Mouse (Mus musculus) midbrain, embryonic 14.5 days (tissue): ENCODE results near the gene Rilpl1. TPM values are rescaled to one million over a fixed set of nuclear protein-coding genes. Genes with fewer than 3 reads are reported as not detected.
A peak's percentile ranks its signal among the peaks of the same experiment; 100 is the strongest.

Experiments
- ATAC-seq: fragments of 200-750 bp; cut with Nextera tagmentation; 2 replicates; pipeline ENCODE4 v1.8.0; 2017; ENCODE audit warnings: moderate number of reproducible peaks, moderate library complexity; ENCODE audit not compliant: low FRiP score, low TSS enrichment
- DNase-seq: peaks from one replicate; pipeline ENCODE4 v3.0.0-alpha.2; 2015
- H3K27ac ChIP-seq: fragments of 300-500 bp; sonication (generic); replicated peaks from 2 replicates; pipeline ENCODE4 v1.5.1; 2014; ENCODE audit warnings: mild to moderate bottlenecking, low read depth, low read length, moderate library complexity
- H3K27me3 ChIP-seq: fragments of 300-500 bp; sonication (generic); 2 replicates; pipeline ENCODE4 v1.6.1; 2014; ENCODE audit warnings: low read length, control low read depth, mixed read lengths; ENCODE audit not compliant: control insufficient read depth, insufficient read depth
- H3K36me3 ChIP-seq: fragments of 300-500 bp; sonication (generic); 2 replicates; pipeline ENCODE4 v1.6.1; 2014; ENCODE audit warnings: low read length, control low read depth; ENCODE audit not compliant: control insufficient read depth, insufficient read depth
- H3K4me1 ChIP-seq: fragments of 300-500 bp; sonication (generic); 2 replicates; pipeline ENCODE4 v1.6.1; 2014; ENCODE audit warnings: mild to moderate bottlenecking, antibody characterized with exemption, low read length, control low read depth; ENCODE audit not compliant: control insufficient read depth, insufficient read depth
- H3K4me2 ChIP-seq: fragments of 300-500 bp; sonication (generic); 2 replicates; pipeline ENCODE4 v1.6.1; 2014; ENCODE audit warnings: mild to moderate bottlenecking, low read length, moderate library complexity
- H3K4me3 ChIP-seq: fragments of 300-500 bp; sonication (generic); replicated peaks from 2 replicates; pipeline ENCODE4 v1.5.1; 2014; ENCODE audit warnings: low read depth, low read length
- H3K9ac ChIP-seq: fragments of 300-500 bp; sonication (generic); replicated peaks from 2 replicates; pipeline ENCODE4 v1.6.1; 2014; ENCODE audit warnings: mild to moderate bottlenecking, low read length, moderate library complexity
- H3K9me3 ChIP-seq: fragments of 300-500 bp; sonication (generic); 2 replicates; pipeline ENCODE4 v1.6.1; 2016; ENCODE audit warnings: low read length, control low read depth, mixed read lengths; ENCODE audit not compliant: control insufficient read depth
- WGBS: fragments of 180-500 bp; shearing (Covaris S2); extraction: QIAGEN DNeasy Blood & Tissue Kit; methylation state at CpG from one replicate; pipeline ENCODE4 v1.1.7; 2014; 5-methylcytosine and 5-hydroxymethylcytosine counted together
- polyA plus RNA-seq: library from polyadenylated mRNA; unstranded; fragments of >200 nt; fragmentation: Nextera tagmentation; extraction: Ambion mirVana; gene quantifications from 2 replicates; pipeline ENCODE4 v1.2.1, GENCODE M21; 2014

Gene Rilpl1
- polyA plus RNA-seq, 1 experiment from 2014 or later = 9.9 TPM

GRCm38 (mm10) chr5:124491732-124492131, 39.5 kb downstream of the Rilpl1 start:
- H3K9me3 ChIP-seq = no peaks in the 10 kb centered on the region
- 96% methylated on average over 4 of the region's 4 CpGs for WGBS
- H3K27ac ChIP-seq = no peak overlapping the region
- H3K27me3 ChIP-seq = no peaks in the 10 kb centered on the region
- DNase-seq (no peak), ATAC-seq (no peak)
- no peak overlapping the region for H3K4me3 ChIP-seq
- no peak overlapping the region for H3K4me2 ChIP-seq
- H3K9ac ChIP-seq = no peak overlapping the region
- peaks cover 42% of the 10 kb centered on the region for H3K36me3 ChIP-seq
- H3K4me1 ChIP-seq = no peaks in the 10 kb centered on the region

- Histone ChIP-seq H3K9me3 (no peaks in the 10 kb centered on the region), H3K9ac (no peak overlapping the region), H3K4me3 (no peak overlapping the region), H3K27me3 (no peaks in the 10 kb centered on the region), H3K4me1 (peaks cover 8% of the 10 kb centered on the region; the same call in 1 of the 2 replicates), H3K36me3 (peaks cover 34% of the 10 kb centered on the region), H3K27ac (no peak overlapping the region), H3K4me2 (no peak overlapping the region)
- 95% methylated on average over 3 of the region's 3 CpGs for WGBS
- ATAC-seq (no peak), DNase-seq (no peak)
These were observed 42.3 kb downstream of the Rilpl1 start for GRCm38 (mm10) chr5:124488885-124489284.

- Histone ChIP-seq H3K9me3 (no peaks in the 10 kb centered on the region), H3K4me3 (no peak overlapping the region), H3K4me2 (no peak overlapping the region), H3K27me3 (no peaks in the 10 kb centered on the region), H3K36me3 (peaks cover 5% of the 10 kb centered on the region; the same call in 1 of the 2 replicates), H3K4me1 (peaks cover 8% of the 10 kb centered on the region; the same call in 1 of the 2 replicates), H3K9ac (no peak overlapping the region), H3K27ac (no peak overlapping the region)
- 89% methylated on average over 5 of the region's 5 CpGs for WGBS
- no peak for ATAC-seq
- DNase-seq = no peak
These were observed 45.5 kb downstream of the Rilpl1 start for GRCm38 (mm10) chr5:124485654-124486053.

- H3K36me3 ChIP-seq = no peaks in the 10 kb centered on the region
- no peaks in the 10 kb centered on the region for H3K27me3 ChIP-seq
- H3K27ac ChIP-seq = peak overlapping the region; percentile 98
- peak overlapping the region; percentile 63 for H3K4me2 ChIP-seq
- peak; percentile 54; the same call in 1 of the 2 replicates for ATAC-seq
- H3K4me1 ChIP-seq = peaks cover 9% of the 10 kb centered on the region
- DNase-seq = no peak
- peak overlapping the region; percentile 85 for H3K9ac ChIP-seq
- H3K4me3 ChIP-seq = peak overlapping the region; percentile 64
- no peaks in the 10 kb centered on the region for H3K9me3 ChIP-seq
- WGBS = 8% methylated on average over 15 of the region's 15 CpGs
These were observed 47.4 kb downstream of the Rilpl1 start for GRCm38 (mm10) chr5:124483655-124484396.

- Histone ChIP-seq H3K4me2 (peak within 1 kb of the TSS; percentile 63), H3K36me3 (no peaks in the 10 kb centered on the region), H3K27ac (peak within 1 kb of the TSS; percentile 98), H3K4me3 (peak within 1 kb of the TSS; percentile 64), H3K9me3 (no peaks in the 10 kb centered on the region), H3K4me1 (peaks cover 13% of the 10 kb centered on the region), H3K9ac (peak within 1 kb of the TSS; percentile 85), H3K27me3 (no peaks in the 10 kb centered on the region)
- ATAC-seq (peak; percentile 94), DNase-seq (peak; percentile 93)
- under 1% methylated on average over 48 of the region's 48 CpGs for WGBS
These were observed 48.1 kb downstream of the Rilpl1 start, which contains the start of gene Snrnp35 for GRCm38 (mm10) chr5:124482966-124483654. Gene Snrnp35, plus strand, starts transcription at chr5:124483134.

GRCm38 (mm10) chr5:124482436-124482965, 48.7 kb downstream of the Rilpl1 start:
- H3K4me3 ChIP-seq = peak overlapping the region; percentile 64
- 8% methylated on average over 13 of the region's 13 CpGs for WGBS
- H3K9ac ChIP-seq = peak overlapping the region; percentile 85
- no peak for DNase-seq
- no peaks in the 10 kb centered on the region for H3K36me3 ChIP-seq
- no peak for ATAC-seq
- H3K4me2 ChIP-seq = peak overlapping the region; percentile 63
- peaks cover 16% of the 10 kb centered on the region for H3K4me1 ChIP-seq
- H3K27ac ChIP-seq = peak overlapping the region; percentile 98
- no peaks in the 10 kb centered on the region for H3K27me3 ChIP-seq
- no peaks in the 10 kb centered on the region for H3K9me3 ChIP-seq

GRCm38 (mm10) chr5:124481714-124482113, 49.5 kb downstream of the Rilpl1 start:
- no peak overlapping the region for H3K4me3 ChIP-seq
- no peak overlapping the region for H3K9ac ChIP-seq
- DNase-seq (no peak), ATAC-seq (no peak)
- H3K9me3 ChIP-seq = no peaks in the 10 kb centered on the region
- H3K27me3 ChIP-seq = no peaks in the 10 kb centered on the region
- H3K36me3 ChIP-seq = no peaks in the 10 kb centered on the region
- WGBS = 89% methylated on average over 4 of the region's 4 CpGs
- H3K4me1 ChIP-seq = peaks cover 17% of the 10 kb centered on the region
- H3K4me2 ChIP-seq = no peak overlapping the region
- H3K27ac ChIP-seq = no peak overlapping the region

- WGBS = 79% methylated on average over 4 of the region's 4 CpGs
- H3K4me2 ChIP-seq = no peak overlapping the region
These were observed 51.1 kb downstream of the Rilpl1 start for GRCm38 (mm10) chr5:124480119-124480518.

More at GRCm38 (mm10) chr5:124480119-124480518, 51.1 kb downstream of the Rilpl1 start:
- Histone ChIP-seq H3K27ac (no peak overlapping the region), H3K36me3 (no peaks in the 10 kb centered on the region), H3K4me1 (peaks cover 17% of the 10 kb centered on the region), H3K9ac (no peak overlapping the region), H3K27me3 (no peaks in the 10 kb centered on the region), H3K4me3 (no peak overlapping the region), H3K9me3 (no peaks in the 10 kb centered on the region)
- no peak for ATAC-seq
- no peak for DNase-seq
